Mouse (Mus musculus): Measurements from ENCODE around the gene Abi2. TPM values are rescaled to one million over a fixed set of nuclear protein-coding genes. Genes with fewer than 3 reads are reported as not detected.
A peak's percentile ranks its signal among the peaks of the same experiment; 100 is the strongest.

Gene Abi2
- total and polyA plus RNA-seq, 2 experiments from 2014 or later: 72.9 to 254 TPM

GRCm38 (mm10) chr1:60447067-60447466, 37.6 kb downstream of the Abi2 start:
- peak; percentile 41 for TF ChIP-seq CTCF (IDR thresholded peaks at IDR 0.05; ENCODE audit: low read depth)
- Histone ChIP-seq H3K27ac (no peak overlapping the region), H3K4me1 (ENCODE audit: insufficient read depth, low read length) (no peaks in the 10 kb centered on the region), H3K4me2 (ENCODE audit: low read depth, low read length) (no peak overlapping the region), H3K36me3 (ENCODE audit: insufficient read depth, low read length) (peaks cover 4% of the 10 kb centered on the region; the same call in 1 of the 2 replicates), H3K9me3 (ENCODE audit: low read length) (no peaks in the 10 kb centered on the region), H3K9ac (replicated peaks; ENCODE audit: low read length) (no peak overlapping the region), H3K27me3 (ENCODE audit: insufficient read depth, low read length) (no peaks in the 10 kb centered on the region), H3K4me3 (ENCODE audit: low read length) (no peak overlapping the region)
- 79% methylated on average over 12 of the region's 12 CpGs for WGBS
- ATAC-seq: no peak
- DNase-seq (ENCODE audit: low spot score): peak; percentile 26

DNA sequence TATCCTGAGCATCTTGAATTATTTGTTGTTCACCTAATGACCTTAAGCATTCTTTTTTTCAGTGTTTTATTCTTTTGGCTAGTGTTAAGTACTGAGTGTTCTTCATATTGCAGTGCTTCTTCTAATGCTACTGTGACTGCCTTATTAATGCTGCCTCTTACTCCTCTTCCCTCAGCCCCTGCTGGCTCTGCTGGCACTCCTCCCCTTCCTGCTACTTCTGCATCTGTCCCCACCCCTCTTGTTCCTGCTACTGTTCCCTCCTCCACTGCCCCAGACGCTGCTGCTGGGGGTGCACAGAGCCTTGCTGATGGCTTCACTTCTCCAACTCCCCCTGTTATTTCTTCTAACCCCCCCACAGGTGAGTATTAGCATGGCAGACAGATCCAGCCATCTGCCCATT, 40.5 kb downstream of the Abi2 start:
- no peak for DNase-seq (ENCODE audit: low spot score)
- no peaks in the 10 kb centered on the region for H3K4me1 ChIP-seq (ENCODE audit: insufficient read depth, low read length)
- WGBS: 33% methylated on average over 1 of the region's 1 CpGs
- no peak for TF ChIP-seq CTCF (IDR thresholded peaks at IDR 0.05; ENCODE audit: low read depth)
- H3K9me3 ChIP-seq (ENCODE audit: low read length): no peaks in the 10 kb centered on the region
- no peak overlapping the region for H3K4me2 ChIP-seq (ENCODE audit: low read depth, low read length)
- H3K36me3 ChIP-seq (ENCODE audit: insufficient read depth, low read length): peaks cover 7% of the 10 kb centered on the region; the same call in 1 of the 2 replicates
- no peaks in the 10 kb centered on the region for H3K27me3 ChIP-seq (ENCODE audit: insufficient read depth, low read length)
- H3K9ac ChIP-seq (replicated peaks; ENCODE audit: low read length): no peak overlapping the region
- no peak overlapping the region for H3K4me3 ChIP-seq (ENCODE audit: low read length)
- no peak overlapping the region for H3K27ac ChIP-seq
- ATAC-seq: no peak

DNA sequence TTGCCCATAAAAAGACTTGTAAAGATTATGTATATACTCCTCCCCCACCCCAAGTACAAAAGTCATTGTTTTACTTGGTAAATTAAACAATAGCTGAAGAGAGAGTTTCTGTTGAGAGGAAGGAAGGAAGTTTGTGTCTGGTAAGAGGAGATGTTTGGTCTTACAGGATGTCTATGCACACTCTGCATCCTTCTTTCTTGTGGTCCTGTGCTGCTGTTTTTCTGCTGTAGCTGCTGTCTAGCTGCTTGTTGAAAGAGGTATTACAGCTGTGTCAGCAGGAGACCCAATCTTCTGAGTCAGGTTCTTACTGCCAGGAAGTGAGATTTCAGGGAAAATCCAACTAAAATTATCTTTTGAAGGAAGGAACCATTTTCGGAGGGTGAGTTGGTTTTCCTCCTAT, 51.2 kb downstream of the Abi2 start:
- Histone ChIP-seq H3K4me3 (ENCODE audit: low read length) (no peak overlapping the region), H3K9me3 (ENCODE audit: low read length) (no peaks in the 10 kb centered on the region), H3K9ac (replicated peaks; ENCODE audit: low read length) (no peak overlapping the region), H3K4me2 (ENCODE audit: low read depth, low read length) (no peak overlapping the region), H3K36me3 (ENCODE audit: insufficient read depth, low read length) (peaks cover 8% of the 10 kb centered on the region; the same call in 1 of the 2 replicates), H3K4me1 (ENCODE audit: insufficient read depth, low read length) (no peaks in the 10 kb centered on the region), H3K27me3 (ENCODE audit: insufficient read depth, low read length) (no peaks in the 10 kb centered on the region), H3K27ac (no peak overlapping the region)
- ATAC-seq: no peak
- TF ChIP-seq CTCF (IDR thresholded peaks at IDR 0.05; ENCODE audit: low read depth): no peak
- 91% methylated on average over 1 of the region's 1 CpGs for WGBS
- no peak for DNase-seq (ENCODE audit: low spot score)

- 83% methylated on average over 2 of the region's 2 CpGs for WGBS
- Histone ChIP-seq H3K9me3 (ENCODE audit: low read length) (no peaks in the 10 kb centered on the region), H3K9ac (replicated peaks; ENCODE audit: low read length) (no peak overlapping the region), H3K4me2 (ENCODE audit: low read depth, low read length) (no peak overlapping the region), H3K4me1 (ENCODE audit: insufficient read depth, low read length) (no peaks in the 10 kb centered on the region), H3K27me3 (ENCODE audit: insufficient read depth, low read length) (no peaks in the 10 kb centered on the region), H3K36me3 (ENCODE audit: insufficient read depth, low read length) (peaks cover 20% of the 10 kb centered on the region; the same call in 1 of the 2 replicates), H3K4me3 (ENCODE audit: low read length) (no peak overlapping the region), H3K27ac (no peak overlapping the region)
- DNase-seq (ENCODE audit: low spot score) (no peak), ATAC-seq (no peak)
- no peak for TF ChIP-seq CTCF (IDR thresholded peaks at IDR 0.05; ENCODE audit: low read depth)
These were observed 60.1 kb downstream of the Abi2 start for GRCm38 (mm10) chr1:60469491-60469890.

GRCm38 (mm10) chr1:60470541-60470940, 61.1 kb downstream of the Abi2 start:
- Histone ChIP-seq H3K4me1 (ENCODE audit: insufficient read depth, low read length) (no peaks in the 10 kb centered on the region), H3K27ac (no peak overlapping the region), H3K4me2 (ENCODE audit: low read depth, low read length) (no peak overlapping the region), H3K27me3 (ENCODE audit: insufficient read depth, low read length) (no peaks in the 10 kb centered on the region), H3K36me3 (ENCODE audit: insufficient read depth, low read length) (peaks cover 16% of the 10 kb centered on the region; the same call in 1 of the 2 replicates), H3K9me3 (ENCODE audit: low read length) (no peaks in the 10 kb centered on the region), H3K4me3 (ENCODE audit: low read length) (no peak overlapping the region), H3K9ac (replicated peaks; ENCODE audit: low read length) (no peak overlapping the region)
- TF ChIP-seq CTCF (IDR thresholded peaks at IDR 0.05; ENCODE audit: low read depth): no peak
- 92% methylated on average over 7 of the region's 7 CpGs for WGBS
- DNase-seq (ENCODE audit: low spot score) (no peak), ATAC-seq (no peak)

- Histone ChIP-seq H3K27me3 (ENCODE audit: insufficient read depth, low read length) (no peaks in the 10 kb centered on the region), H3K9ac (replicated peaks; ENCODE audit: low read length) (no peak overlapping the region), H3K4me1 (ENCODE audit: insufficient read depth, low read length) (no peaks in the 10 kb centered on the region), H3K27ac (no peak overlapping the region), H3K36me3 (ENCODE audit: insufficient read depth, low read length) (peaks cover 9% of the 10 kb centered on the region; the same call in 1 of the 2 replicates), H3K9me3 (ENCODE audit: low read length) (no peaks in the 10 kb centered on the region), H3K4me3 (ENCODE audit: low read length) (no peak overlapping the region), H3K4me2 (ENCODE audit: low read depth, low read length) (no peak overlapping the region)
- no peak for TF ChIP-seq CTCF (IDR thresholded peaks at IDR 0.05; ENCODE audit: low read depth)
- no peak for DNase-seq (ENCODE audit: low spot score)
- no peak for ATAC-seq
- 35% methylated on average over 1 of the region's 1 CpGs for WGBS
These were observed 72.1 kb downstream of the Abi2 start for GRCm38 (mm10) chr1:60481561-60481960.

GRCm38 (mm10) chr1:60482881-60483280, 73.5 kb downstream of the Abi2 start:
- Histone ChIP-seq H3K9ac (replicated peaks; ENCODE audit: low read length) (no peak overlapping the region), H3K4me3 (ENCODE audit: low read length) (no peak overlapping the region), H3K27me3 (ENCODE audit: insufficient read depth, low read length) (no peaks in the 10 kb centered on the region), H3K4me1 (ENCODE audit: insufficient read depth, low read length) (no peaks in the 10 kb centered on the region), H3K4me2 (ENCODE audit: low read depth, low read length) (no peak overlapping the region), H3K9me3 (ENCODE audit: low read length) (no peaks in the 10 kb centered on the region), H3K27ac (no peak overlapping the region), H3K36me3 (ENCODE audit: insufficient read depth, low read length) (peaks cover 5% of the 10 kb centered on the region; the same call in 1 of the 2 replicates)
- TF ChIP-seq CTCF (IDR thresholded peaks at IDR 0.05; ENCODE audit: low read depth): no peak
- ATAC-seq: no peak
- WGBS: 100% methylated on average over 1 of the region's 1 CpGs
- no peak for DNase-seq (ENCODE audit: low spot score)
